Mouse (Mus musculus) central nervous system, embryonic 14 days (tissue): ENCODE results near the gene Vmn2r87. TPM values are rescaled to one million over a fixed set of nuclear protein-coding genes. Genes with fewer than 3 reads are reported as not detected.

ENCODE experiments used
- polyA plus RNA-seq: library from polyadenylated mRNA; depleted of rRNA; stranded (reverse); fragments of >200 nt; gene quantifications from 2 replicates; pipeline ENCODE4 v1.2.3, GENCODE M21; 2012; rRNA removed

Vmn2r87 gene
- polyA plus RNA-seq: 0.36 and 0.41 TPM in 2 replicates

GRCm38 (mm10) chr10:130497296-130497695 is at the start of gene Vmn2r87:
TSS of gene Vmn2r87 (minus strand) at chr10:130497396.

DNA sequence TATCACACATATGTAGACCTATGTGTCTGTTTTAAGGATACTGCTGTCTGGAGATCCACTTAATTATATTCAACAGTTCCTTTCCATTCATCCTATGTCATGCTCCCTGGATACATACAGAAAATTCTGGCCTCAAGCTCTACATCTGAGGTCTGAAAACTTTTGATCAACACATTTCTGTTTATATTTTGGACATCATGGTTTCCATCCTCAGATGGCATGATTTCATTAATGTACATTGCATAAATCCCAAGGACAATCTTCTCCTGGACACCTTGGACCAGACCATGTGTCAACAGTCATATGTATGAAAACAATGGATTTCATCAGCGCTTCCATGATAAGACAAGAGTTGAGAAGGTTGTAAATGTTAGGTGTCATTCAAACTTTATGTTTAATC is 41.2 kb downstream of the Vmn2r87 start, which contains the start of gene Vmn2r86:
Vmn2r86 (minus strand) TSS at position 101 of the 400 bp plus-strand sequence.

DNA sequence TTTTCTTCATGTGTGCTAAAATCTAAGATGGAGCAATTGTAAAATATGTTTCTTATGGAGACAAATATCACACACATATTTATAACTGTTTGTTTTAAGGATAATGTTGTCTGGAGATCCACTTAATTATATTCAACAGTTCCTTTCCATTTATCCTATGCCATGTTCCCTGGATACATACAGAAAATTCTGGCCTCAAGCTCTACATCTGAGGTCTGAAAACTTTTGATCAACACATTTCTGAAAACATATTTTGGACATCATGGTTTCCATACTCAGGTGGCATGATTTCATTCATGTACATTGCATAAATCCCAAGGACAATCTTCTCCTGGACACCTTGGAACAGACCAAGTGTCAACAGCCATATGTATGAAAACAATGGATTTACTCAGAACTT is 67.6 kb downstream of the Vmn2r87 start, which contains the start of gene Vmn2r85:
Vmn2r85 (minus strand) TSS at position 101 of the 400 bp plus-strand sequence.

Other genes with a start within 250 kb of the Vmn2r87 start
- gene Neurod4, start 217.2 kb downstream of the Vmn2r87 start, polyA plus RNA-seq: 1.6 and 2.4 TPM in 2 replicates
- 0.05 and 0.29 TPM in 2 replicates for gene Tespa1, start 174.5 kb downstream of the Vmn2r87 start, polyA plus RNA-seq
- gene Vmn2r84, start 103.1 kb downstream of the Vmn2r87 start, polyA plus RNA-seq: 0.01 and 0.02 TPM in 2 replicates
- 0.04 TPM in 2 replicates for gene Vmn2r85, start 67.7 kb downstream of the Vmn2r87 start, polyA plus RNA-seq
- gene Vmn2r86, start 41.3 kb downstream of the Vmn2r87 start, polyA plus RNA-seq: 0.04 and 0.06 TPM in 2 replicates